Mouse (Mus musculus): Measurements from ENCODE around the gene Ppp4r1.
A peak's percentile ranks its signal among the peaks of the same experiment; 100 is the strongest.

The Ppp4r1 gene

GRCm38 (mm10) chr17:65813763-65814162 lies 31.4 kb downstream of the Ppp4r1 start:
- DNase-seq = no peak

GRCm38 (mm10) chr17:65820197-65820596 lies 37.8 kb downstream of the Ppp4r1 start:
- DNase-seq = no peak

DNA sequence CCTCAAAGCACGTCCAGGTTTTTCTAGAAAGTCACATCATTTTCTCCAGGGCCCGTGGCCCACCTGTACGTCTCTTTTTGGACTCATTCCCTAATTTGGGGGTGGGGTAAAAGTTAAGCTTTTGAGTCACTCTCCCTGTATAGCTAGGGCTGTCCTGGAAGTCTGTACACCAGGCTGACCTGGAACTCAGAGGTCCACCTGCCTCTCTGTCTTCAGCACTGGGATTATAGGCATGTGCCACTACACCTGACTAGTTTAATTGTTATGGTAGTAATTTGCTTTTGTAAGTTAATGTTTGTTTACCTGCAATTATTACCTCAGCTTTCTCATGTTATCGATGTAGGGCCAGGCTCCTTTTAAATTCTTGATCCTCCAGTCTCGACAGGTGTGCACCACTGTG lies 40.0 kb downstream of the Ppp4r1 start:
- no peak for DNase-seq

GRCm38 (mm10) chr17:65824246-65824645 lies 41.9 kb downstream of the Ppp4r1 start:
- no peak for DNase-seq

- DNase-seq = no peak
Measured at GRCm38 (mm10) chr17:65826257-65826656, 43.9 kb downstream of the Ppp4r1 start.

DNA sequence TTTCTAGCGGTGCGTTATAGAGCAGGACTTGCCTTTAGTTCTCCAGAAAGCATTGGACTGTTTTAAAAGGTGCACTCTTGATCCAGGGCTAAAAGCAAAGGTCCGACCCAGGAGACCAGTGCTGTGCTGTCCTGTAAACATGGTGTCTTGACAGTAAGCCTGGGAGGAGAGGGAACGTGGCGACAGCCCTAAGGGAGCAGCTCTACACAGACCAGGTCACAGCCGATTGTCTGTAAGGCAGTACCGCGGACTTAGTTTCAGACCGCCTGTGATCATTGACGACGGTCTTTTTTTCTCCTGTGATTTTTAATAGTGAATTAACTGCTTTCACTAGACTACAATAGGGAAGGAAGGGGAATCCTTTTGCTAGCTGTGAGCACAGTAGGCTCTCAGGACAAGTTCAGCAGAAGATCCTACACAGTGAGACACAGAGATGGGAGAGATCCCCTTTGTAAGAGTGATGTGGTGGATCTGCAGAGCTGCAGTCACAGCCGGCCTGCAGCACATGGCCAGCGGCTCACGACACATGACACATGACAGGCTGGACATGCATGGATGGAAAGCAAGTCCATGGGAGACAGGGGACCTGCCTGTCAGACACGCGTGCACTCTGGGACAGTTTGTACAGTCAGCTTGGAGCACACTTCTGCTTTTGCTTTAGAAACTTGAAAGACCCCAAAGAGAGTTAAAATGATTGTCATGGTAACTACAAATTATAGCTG lies 44.9 kb downstream of the Ppp4r1 start:
- no peak for DNase-seq

DNA sequence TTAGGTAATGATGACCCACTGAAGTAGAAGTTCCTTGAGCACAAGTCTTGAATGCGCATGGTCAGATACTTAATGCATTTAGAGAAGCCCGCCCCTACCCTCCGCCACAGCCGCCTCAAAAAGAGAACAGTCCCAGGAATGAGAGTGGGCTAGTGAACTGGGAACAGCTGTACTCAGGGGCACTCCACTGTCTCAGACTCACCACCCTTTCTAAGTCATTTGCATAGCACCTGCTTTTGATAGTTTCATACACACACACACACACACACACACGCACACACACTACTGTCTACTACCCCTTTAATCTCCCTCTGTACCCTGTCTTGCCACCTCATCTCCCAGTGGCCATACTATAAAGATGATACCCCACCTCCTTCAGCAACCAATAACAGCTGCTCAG lies 45.5 kb downstream of the Ppp4r1 start:
- no peak for DNase-seq

DNA sequence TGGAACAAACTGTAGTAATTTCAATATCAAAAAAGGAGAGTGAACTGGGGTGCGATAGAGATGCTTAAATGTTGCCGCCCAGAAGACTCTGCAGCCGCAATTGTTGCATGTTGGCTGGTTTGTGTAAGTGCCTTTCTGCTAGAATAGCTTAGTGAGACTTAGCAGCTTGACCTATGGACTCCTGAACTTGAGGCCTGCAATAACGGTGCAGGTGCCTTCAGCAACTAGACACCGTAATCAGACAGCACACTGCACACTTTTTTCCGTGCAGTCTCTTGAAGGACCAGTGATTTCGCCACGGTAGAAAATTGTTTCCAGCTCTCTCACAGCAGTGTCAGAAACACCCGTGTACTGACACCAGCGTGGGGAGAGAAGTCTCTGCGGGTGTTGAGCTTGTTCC lies 46.6 kb downstream of the Ppp4r1 start:
- no peak for DNase-seq

GRCm38 (mm10) chr17:65830216-65830863 lies 48.0 kb downstream of the Ppp4r1 start:
- DNase-seq = no peak

- DNase-seq = no peak
Measured at GRCm38 (mm10) chr17:65833891-65834290, 51.5 kb downstream of the Ppp4r1 start.

DNA sequence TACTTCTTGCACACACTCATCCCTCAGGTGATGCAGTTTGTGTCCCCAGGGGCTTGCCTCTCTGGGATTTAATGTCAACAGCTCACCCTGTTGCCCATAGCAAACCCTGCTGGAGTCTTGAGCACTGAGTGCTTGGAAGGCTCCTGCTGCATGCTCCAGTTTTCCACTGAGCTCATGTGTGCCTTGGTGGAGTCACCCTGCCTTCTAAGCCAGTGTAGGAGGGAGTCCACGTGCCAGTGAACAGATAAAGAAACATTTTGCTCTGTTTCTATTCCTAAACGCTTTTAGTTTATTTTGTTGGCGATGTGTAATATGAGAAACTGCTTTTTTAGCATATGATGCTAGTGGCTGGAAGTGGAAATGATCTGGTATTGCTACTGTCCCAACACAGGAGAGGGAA lies 54.4 kb downstream of the Ppp4r1 start:
- no peak for DNase-seq

DNA sequence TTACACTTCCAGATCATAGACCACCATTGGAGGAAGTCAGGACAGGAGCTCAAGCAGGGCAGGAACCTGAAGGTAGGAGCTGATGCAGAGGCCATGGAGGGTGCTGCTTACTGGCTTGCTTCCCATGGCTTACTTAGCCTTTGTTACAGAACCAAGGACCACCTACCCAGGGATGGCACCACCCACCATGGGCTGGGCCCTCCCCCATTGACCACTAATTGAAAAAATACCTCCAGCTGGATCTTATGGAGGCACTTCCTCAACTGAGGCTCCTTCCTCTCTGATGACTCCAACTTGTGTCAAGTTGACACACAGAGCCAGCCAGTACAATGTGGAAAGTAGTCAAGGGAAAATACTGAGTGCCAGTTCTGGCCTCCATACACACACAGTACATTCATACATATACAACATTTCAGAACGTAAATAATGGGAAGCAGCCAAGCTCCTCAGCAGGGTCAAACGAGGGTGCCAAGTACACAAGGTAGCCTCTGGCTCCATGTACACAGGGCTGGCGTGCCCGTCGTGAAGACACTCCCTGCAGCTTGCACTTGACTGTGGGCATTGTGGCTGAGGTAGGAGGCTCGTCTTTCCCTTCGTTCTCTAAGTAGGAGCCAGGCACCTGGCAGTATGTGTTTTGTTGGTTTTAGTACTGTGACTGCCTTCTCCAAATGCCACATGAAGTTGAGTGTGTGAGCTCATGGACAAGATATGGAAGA lies 57.3 kb downstream of the Ppp4r1 start:
- no peak for DNase-seq

- DNase-seq = peak; percentile 60
Measured at GRCm38 (mm10) chr17:65842669-65843381, 60.5 kb downstream of the Ppp4r1 start.

DNA sequence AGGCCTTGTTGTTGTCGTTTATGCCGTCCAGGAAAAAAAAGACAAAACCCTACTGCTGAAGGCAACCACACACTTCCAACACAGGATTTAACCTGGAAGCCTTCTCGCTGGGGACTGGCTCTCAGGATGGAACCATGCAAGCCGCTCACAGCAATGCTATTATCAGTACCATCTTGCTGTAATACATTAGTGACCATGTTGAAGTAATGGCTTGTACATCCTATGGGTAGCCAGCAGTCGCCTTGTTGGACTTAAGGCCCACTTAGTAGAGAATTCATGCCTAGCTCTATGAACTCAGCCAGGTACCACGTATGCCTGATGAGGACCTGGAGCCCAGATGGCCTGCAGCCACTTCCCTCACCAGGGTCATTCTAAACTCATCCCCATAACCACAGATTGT lies 63.0 kb downstream of the Ppp4r1 start:
- no peak for DNase-seq

GRCm38 (mm10) chr17:65847694-65848449 lies 65.5 kb downstream of the Ppp4r1 start:
- peak; percentile 48 for DNase-seq

- DNase-seq = no peak
Measured at GRCm38 (mm10) chr17:65850487-65850886, 68.1 kb downstream of the Ppp4r1 start.

GRCm38 (mm10) chr17:65851749-65852148 lies 69.4 kb downstream of the Ppp4r1 start:
- DNase-seq = no peak

- DNase-seq = peak; percentile 36
Measured at GRCm38 (mm10) chr17:65853326-65853725, 71.0 kb downstream of the Ppp4r1 start.

DNA sequence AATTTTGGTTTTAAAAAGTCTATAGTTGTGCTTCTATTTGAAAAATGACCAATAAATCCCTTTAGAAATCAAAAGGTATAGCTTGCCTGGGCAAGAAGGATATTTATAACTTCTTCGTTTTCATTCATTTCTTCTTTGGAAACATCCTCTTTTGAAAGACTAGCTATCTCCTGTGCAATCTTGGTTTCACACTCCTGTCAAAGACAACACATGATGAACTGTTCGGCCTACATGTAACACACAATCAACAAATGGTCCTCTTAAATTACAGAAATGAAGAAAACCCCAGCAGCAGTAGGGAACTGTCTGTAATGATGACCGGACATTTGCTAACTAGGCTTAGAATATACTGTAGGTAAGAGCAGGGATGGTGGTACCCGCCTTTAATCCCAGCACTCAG lies 71.6 kb downstream of the Ppp4r1 start:
- DNase-seq = no peak

DNA sequence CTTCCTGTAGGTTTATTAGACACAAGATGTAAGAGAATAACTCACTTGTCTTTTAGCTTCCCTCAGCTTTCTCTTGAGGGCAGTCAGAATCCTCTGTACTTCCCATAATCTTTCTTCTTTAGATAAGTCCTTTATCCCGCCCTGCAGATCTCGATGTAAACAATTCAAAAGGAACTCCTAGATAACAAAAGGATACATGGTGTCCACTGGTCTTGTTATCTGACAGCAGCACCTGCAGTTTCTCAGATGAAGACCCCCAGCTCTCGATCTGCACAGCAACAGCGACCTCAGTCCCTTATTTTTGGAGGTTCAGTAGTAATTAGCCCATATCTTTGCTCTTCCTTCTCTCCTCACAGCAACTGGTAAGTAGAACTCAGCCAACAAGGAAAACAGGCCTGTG lies 75.2 kb downstream of the Ppp4r1 start:
- DNase-seq = no peak

DNA sequence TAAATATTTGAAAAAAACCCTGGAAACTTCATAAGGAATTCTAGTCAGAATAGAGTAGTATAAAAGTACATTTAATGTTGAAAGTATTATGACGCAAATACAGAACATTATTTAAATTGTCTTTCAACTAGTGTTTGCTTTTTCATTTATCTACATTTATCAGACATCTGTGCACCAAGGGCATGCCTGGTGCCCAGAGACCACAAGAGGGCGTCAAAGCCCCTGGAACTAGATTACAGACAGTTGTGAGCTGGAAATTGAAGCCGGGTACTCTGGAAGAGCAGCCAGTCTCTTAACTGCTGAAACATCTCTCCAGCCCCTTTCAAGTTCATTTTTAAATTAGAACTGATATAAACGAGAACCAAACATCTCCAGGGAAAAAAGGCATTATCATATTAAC lies 80.2 kb downstream of the Ppp4r1 start:
- peak; percentile 65 for DNase-seq

GRCm38 (mm10) chr17:65863830-65864229 lies 81.5 kb downstream of the Ppp4r1 start:
- DNase-seq = no peak

DNA sequence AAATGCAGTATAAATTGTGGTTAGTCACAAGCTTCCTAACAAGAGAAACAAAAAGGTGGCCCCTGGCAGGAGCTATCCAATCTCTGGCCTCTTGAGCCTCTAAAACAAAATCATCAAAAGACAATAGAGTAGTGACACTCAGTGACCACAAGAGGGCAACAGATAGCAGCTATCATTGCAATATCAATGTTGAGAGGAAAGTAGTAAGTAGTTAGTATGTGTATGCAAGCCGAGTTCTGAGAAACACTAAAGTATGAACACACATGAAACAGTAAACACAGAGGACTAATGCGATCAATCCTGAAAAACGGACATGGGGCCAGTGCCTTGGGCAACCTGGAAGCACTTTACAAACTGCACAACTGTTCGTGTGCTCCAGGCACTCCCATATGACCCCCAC lies 82.4 kb downstream of the Ppp4r1 start:
- DNase-seq = peak; percentile 34
